Mouse (Mus musculus) stomach, embryonic 15.5 days (tissue): ENCODE measurements at regions not wholly inside any gene's neighbourhood (a gene's known extent, or its start where the extent isn't known, plus 50 kb on each side); places are given as distances from the start of the nearest gene placed in this dataset.

Experiments used
- ATAC-seq: fragments of 200-750 bp; cut with Nextera tagmentation; 2 replicates; pipeline ENCODE4 v1.8.0; 2017; ENCODE audit warnings: low read depth, moderate number of reproducible peaks, moderate TSS enrichment; ENCODE audit not compliant: insufficient read depth, low FRiP score
- H3K27ac ChIP-seq: fragments of 300-500 bp; sonication (generic); 2 replicates; pipeline ENCODE4 v1.5.1; 2015; ENCODE audit warnings: mild to moderate bottlenecking, inconsistent platforms
- H3K27me3 ChIP-seq: fragments of 300-500 bp; sonication (generic); replicated peaks from 2 replicates; pipeline ENCODE4 v1.6.1; 2015; ENCODE audit warnings: inconsistent platforms
- H3K36me3 ChIP-seq: fragments of 300-500 bp; sonication (generic); 2 replicates; pipeline ENCODE4 v1.6.1; 2015; ENCODE audit warnings: inconsistent platforms
- H3K4me1 ChIP-seq: fragments of 300-500 bp; sonication (generic); 2 replicates; pipeline ENCODE4 v1.6.1; 2015; ENCODE audit warnings: inconsistent platforms
- H3K4me2 ChIP-seq: fragments of 300-500 bp; sonication (generic); 2 replicates; pipeline ENCODE4 v1.6.1; 2015; ENCODE audit warnings: mild to moderate bottlenecking, inconsistent platforms
- H3K4me3 ChIP-seq: fragments of 300-500 bp; sonication (generic); replicated peaks from 2 replicates; pipeline ENCODE4 v1.5.1; 2015; ENCODE audit warnings: inconsistent platforms
- H3K9ac ChIP-seq: fragments of 300-500 bp; sonication (generic); 2 replicates; pipeline ENCODE4 v1.6.1; 2015; ENCODE audit warnings: inconsistent platforms
- H3K9me3 ChIP-seq: fragments of 300-500 bp; sonication (generic); 2 replicates; pipeline ENCODE4 v1.6.1; 2016; ENCODE audit warnings: inconsistent platforms
- WGBS: fragments of 180-500 bp; shearing (Covaris S2); methylation state at CpG from one replicate; pipeline ENCODE4 v1.1.7; 2015; 5-methylcytosine and 5-hydroxymethylcytosine counted together

DNA sequence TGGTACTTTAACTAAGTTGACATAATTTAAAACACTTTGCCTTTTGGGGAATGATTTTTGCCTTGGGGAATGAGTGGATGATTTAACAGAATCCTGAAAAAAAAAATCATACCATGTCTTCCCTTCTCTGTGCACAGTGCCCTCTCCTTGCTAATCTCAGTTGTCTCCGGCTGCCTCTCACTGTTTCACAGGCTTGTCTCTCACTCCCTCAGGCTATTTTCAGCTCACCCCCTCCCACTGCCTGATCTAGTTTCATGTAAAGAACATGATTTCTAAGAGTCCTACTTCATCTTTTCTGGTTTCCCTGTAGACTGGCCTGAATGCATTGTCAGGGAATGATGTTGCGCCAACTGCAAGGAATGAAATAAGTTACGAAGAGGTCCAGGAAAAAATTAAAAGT lies 231.2 kb downstream of the Brinp2 start:
- no peak for ATAC-seq
- Histone ChIP-seq H3K27me3 (no peaks in the 10 kb centered on the region), H3K9me3 (no peaks in the 10 kb centered on the region), H3K4me1 (no peaks in the 10 kb centered on the region), H3K9ac (no peak overlapping the region), H3K36me3 (no peaks in the 10 kb centered on the region), H3K4me3 (no peak overlapping the region), H3K27ac (no peak overlapping the region), H3K4me2 (no peak overlapping the region)
- 84% methylated on average over 3 of the region's 3 CpGs for WGBS

DNA sequence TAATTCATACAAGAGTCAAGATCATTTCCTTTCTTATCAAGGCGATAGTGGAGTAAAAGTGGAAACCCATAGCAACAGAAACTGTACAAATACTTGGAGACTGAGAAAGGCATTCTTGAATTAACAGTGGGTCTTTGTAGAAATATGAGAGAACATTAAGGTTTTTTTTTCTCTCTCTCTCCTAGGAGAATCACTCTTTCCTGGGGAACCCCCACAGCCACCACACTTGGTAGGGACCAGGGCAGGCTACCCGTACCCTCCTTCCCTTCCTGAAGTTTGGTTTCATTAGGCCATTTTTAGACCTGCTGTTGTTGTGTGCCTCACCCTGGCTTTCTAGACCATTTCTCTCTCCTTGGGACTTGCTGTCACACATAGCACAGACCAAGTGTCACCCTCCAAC lies 229.9 kb downstream of the Brinp2 start:
- Histone ChIP-seq H3K4me1 (no peaks in the 10 kb centered on the region), H3K9me3 (no peaks in the 10 kb centered on the region), H3K9ac (no peak overlapping the region), H3K27ac (no peak overlapping the region), H3K36me3 (no peaks in the 10 kb centered on the region), H3K4me3 (no peak overlapping the region), H3K4me2 (no peak overlapping the region), H3K27me3 (no peaks in the 10 kb centered on the region)
- no peak for ATAC-seq
- 68% methylated on average over 2 of the region's 2 CpGs for WGBS

DNA sequence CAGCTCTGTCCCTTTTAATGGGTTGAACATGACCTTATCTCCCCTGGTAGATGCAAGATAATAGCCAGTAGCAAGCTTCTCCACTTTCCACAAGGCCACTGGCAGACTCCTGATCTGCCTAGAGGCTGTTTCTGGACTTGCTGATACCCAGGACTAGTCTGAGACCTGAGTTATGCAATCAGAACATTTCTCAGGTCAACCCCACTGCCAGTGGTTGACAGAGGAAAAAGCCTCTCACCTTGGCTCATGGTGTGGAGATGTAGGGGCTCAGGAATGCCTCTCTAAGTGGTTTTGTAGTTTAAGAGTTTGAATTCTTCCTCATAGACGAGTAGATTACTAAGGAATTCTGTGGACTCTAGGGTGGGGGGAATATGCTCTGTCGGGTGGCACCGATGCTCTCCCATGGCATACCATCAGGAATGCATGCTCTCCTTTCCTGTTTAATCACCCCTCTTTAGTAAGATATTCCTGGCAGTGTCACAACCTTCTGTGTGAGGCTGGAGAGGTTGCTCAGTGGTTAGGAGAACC lies 226.8 kb downstream of the Brinp2 start:
- no peak overlapping the region for H3K4me2 ChIP-seq
- no peak overlapping the region for H3K4me3 ChIP-seq
- WGBS, result 79% methylated on average over 3 of the region's 3 CpGs
- no peaks in the 10 kb centered on the region for H3K27me3 ChIP-seq
- ATAC-seq, result no peak
- H3K9me3 ChIP-seq, result no peaks in the 10 kb centered on the region
- no peak overlapping the region for H3K27ac ChIP-seq
- H3K4me1 ChIP-seq, result no peaks in the 10 kb centered on the region
- no peak overlapping the region for H3K9ac ChIP-seq
- H3K36me3 ChIP-seq, result no peaks in the 10 kb centered on the region

DNA sequence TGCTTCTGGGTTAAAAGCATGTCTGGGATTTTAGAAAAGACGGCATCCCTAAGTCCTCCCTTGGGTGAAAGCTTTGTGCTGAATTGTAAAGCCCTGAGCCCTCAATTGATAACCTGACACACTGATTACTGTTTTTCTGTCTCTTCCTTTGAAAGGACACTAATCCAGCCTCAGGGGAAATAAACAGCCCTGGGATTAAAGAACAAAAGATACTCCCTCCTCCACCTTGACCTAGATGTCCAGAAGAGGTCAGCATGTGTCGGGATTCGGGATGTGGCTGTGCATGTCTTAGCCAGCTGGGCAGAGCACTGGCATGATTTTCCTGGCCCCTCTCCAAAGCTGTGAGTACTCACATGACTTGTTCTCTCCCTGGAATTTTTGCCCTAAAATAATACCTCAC lies 208.6 kb downstream of the Brinp2 start:
- Histone ChIP-seq H3K27me3 (no peaks in the 10 kb centered on the region), H3K9ac (no peak overlapping the region), H3K27ac (no peak overlapping the region), H3K36me3 (no peaks in the 10 kb centered on the region), H3K4me2 (no peak overlapping the region), H3K4me3 (no peak overlapping the region), H3K9me3 (no peaks in the 10 kb centered on the region), H3K4me1 (no peaks in the 10 kb centered on the region)
- no peak for ATAC-seq
- 28% methylated on average over 3 of the region's 3 CpGs for WGBS

DNA sequence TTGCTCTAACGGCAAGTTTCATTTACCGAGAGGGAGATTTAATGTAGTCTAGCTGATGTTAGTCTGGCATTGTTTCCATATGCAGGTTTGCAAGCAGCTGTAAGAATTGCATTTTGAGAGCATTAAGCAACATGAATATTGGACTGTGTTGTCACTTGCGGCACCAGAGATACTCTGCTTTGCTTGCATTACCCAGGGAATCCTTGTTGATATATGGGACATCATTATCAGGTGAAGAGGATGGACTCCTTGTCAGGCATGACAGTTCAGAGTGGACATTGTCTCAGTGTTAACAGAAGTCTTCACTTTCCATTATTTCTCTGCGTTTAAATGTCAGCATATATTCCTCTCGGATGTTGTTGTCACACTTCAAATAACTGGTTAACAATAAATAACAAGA lies 208.1 kb downstream of the Brinp2 start:
- 77% methylated on average over 5 of the region's 5 CpGs for WGBS
- H3K36me3 ChIP-seq, result no peaks in the 10 kb centered on the region
- H3K4me1 ChIP-seq, result no peaks in the 10 kb centered on the region
- no peak overlapping the region for H3K27ac ChIP-seq
- H3K27me3 ChIP-seq, result no peaks in the 10 kb centered on the region
- no peak overlapping the region for H3K4me3 ChIP-seq
- no peak overlapping the region for H3K9ac ChIP-seq
- no peak for ATAC-seq
- H3K4me2 ChIP-seq, result no peak overlapping the region
- no peaks in the 10 kb centered on the region for H3K9me3 ChIP-seq

DNA sequence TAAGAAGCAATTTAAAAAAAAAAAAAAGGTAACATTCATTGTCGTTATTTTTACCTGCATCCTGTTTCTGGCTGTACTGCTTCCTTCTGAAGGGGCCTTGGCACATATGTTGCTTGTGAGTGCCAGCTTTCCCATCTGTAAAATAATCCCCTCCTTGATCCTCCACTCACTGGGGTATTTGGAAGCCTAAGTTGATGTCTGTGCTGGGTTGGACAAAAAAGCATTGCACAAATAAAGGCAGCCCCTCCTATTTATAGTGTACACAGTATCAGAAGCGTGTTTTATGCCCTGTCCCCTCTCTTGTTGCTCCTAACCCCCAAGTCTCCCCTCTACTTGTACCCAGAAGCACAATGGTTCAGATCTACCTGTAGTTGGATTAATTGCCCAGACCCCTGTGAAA lies 195.0 kb downstream of the Brinp2 start:
- no peak for ATAC-seq
- H3K9me3 ChIP-seq, result no peaks in the 10 kb centered on the region
- no peak overlapping the region for H3K27ac ChIP-seq
- H3K4me1 ChIP-seq, result no peaks in the 10 kb centered on the region
- 62% methylated on average over 2 of the region's 2 CpGs for WGBS
- no peak overlapping the region for H3K4me3 ChIP-seq
- no peak overlapping the region for H3K9ac ChIP-seq
- no peaks in the 10 kb centered on the region for H3K27me3 ChIP-seq
- H3K4me2 ChIP-seq, result no peak overlapping the region
- no peaks in the 10 kb centered on the region for H3K36me3 ChIP-seq

DNA sequence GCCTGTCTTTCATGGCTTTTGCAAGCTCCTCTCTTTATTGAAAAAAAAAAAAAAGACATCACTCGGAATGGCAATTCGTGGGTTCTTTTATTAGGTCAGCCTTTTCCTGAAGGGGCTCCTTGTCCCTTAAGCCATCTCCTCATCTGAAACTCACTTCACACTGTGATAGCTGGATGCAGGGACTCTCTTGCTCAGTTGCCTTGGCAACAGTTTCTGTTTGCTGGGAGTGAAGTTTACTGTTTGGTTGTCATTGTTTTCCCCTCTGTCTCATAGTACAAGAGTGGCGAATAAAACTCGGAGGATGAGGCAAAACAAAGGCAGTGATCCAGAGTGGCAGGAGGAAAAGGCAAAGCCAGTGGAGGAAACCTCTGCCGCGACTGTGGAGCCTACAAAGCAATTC lies 194.6 kb downstream of the Brinp2 start:
- Histone ChIP-seq H3K9ac (no peak overlapping the region), H3K9me3 (no peaks in the 10 kb centered on the region), H3K36me3 (no peaks in the 10 kb centered on the region), H3K4me1 (no peaks in the 10 kb centered on the region), H3K4me2 (no peak overlapping the region), H3K27ac (no peak overlapping the region), H3K4me3 (no peak overlapping the region), H3K27me3 (no peaks in the 10 kb centered on the region)
- ATAC-seq, result no peak
- 70% methylated on average over 6 of the region's 6 CpGs for WGBS

DNA sequence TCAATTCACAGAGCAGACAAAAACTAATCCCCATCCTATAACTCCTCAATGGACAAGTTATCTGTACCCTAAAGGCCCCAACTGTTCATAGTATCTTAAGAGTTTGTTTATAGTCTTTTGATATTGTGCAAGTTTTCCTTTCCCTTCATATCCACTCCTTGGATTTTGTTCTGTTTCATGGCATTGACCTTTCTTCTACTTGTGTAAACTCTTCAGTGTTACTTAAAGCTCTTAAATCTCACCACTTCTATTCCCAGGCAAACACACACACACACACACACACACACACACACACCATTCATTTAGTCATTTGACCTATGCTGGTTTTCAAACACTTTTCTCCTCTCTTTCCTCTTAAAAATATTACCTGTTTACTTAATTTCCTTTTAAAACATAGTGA lies 192.7 kb downstream of the Brinp2 start:
- ATAC-seq, result no peak
- Histone ChIP-seq H3K4me3 (no peak overlapping the region), H3K9ac (no peak overlapping the region), H3K4me1 (no peaks in the 10 kb centered on the region), H3K9me3 (no peaks in the 10 kb centered on the region), H3K36me3 (no peaks in the 10 kb centered on the region), H3K4me2 (no peak overlapping the region), H3K27me3 (no peaks in the 10 kb centered on the region), H3K27ac (no peak overlapping the region)

DNA sequence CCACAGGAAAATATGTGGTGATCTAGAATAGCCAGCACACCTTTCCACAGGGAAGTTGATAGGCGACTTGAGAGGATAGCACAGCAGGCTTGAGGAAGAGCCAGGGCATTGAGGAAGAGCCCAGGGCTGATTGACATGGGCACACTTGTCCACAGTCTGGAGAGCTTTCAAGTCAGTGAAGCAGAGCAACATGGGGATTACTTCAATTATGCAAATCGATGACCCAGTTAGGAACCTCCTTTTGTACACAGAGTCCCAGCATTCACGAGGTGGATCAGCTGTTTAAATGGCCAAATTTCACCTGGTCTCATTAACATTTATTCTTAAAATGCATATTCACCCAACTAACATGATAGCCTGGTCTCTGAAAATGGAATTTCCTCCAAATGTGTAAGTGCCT lies 186.1 kb downstream of the Brinp2 start:
- Histone ChIP-seq H3K4me1 (no peaks in the 10 kb centered on the region), H3K4me2 (no peak overlapping the region), H3K9me3 (no peaks in the 10 kb centered on the region), H3K27ac (no peak overlapping the region), H3K4me3 (no peak overlapping the region), H3K9ac (no peak overlapping the region), H3K27me3 (no peaks in the 10 kb centered on the region), H3K36me3 (no peaks in the 10 kb centered on the region)
- no peak for ATAC-seq
- WGBS, result 65% methylated on average over 3 of the region's 3 CpGs

DNA sequence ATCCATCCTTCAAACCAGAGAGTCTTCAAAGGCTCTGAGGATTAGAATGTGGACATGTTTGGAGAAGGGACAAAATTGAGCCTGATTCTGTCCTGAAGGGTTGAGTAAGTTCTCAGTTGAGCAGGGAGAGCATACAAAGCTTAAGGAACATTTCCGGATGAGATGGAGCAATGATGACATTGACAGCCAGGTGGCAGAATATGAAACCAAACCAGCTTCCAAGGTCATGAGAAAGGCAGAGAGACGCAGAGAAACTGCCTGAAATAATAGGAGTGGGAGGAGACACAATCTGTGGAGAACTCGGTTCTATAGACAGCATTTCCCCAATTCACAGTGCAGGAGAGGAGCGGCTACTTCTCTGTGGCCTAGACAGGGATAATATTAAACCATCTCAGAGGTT lies 176.0 kb downstream of the Brinp2 start:
- WGBS, result 59% methylated on average over 4 of the region's 4 CpGs

DNA sequence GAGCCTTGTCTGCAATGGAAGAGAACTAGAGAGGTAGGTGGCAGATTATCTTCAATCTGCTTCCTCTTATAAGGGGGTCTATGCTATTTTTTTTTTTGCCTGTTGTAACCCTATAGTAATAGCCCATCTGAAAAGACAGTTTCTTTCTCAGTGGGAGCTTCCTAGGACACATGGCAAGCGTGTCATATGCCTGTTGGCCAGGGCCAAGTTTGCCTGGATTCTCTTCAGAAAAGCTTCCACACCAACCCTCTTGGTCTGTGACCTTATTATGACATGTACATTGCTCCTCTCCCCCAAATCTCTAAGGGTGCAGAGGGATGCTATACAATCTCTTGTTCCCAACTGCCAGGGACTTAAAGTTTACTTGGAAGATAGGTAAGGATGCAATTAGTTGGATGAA lies 174.8 kb downstream of the Brinp2 start:
- Histone ChIP-seq H3K4me2 (no peak overlapping the region), H3K36me3 (no peaks in the 10 kb centered on the region), H3K9me3 (no peaks in the 10 kb centered on the region), H3K27ac (no peak overlapping the region), H3K4me1 (no peaks in the 10 kb centered on the region), H3K9ac (no peak overlapping the region), H3K27me3 (no peaks in the 10 kb centered on the region), H3K4me3 (no peak overlapping the region)
- WGBS, result 69% methylated on average over 1 of the region's 1 CpGs
- no peak for ATAC-seq

More for the DNA sequence above, 176.0 kb downstream of the Brinp2 start:
- Histone ChIP-seq H3K4me3 (no peak overlapping the region), H3K27ac (no peak overlapping the region), H3K27me3 (no peaks in the 10 kb centered on the region), H3K4me2 (no peak overlapping the region), H3K36me3 (no peaks in the 10 kb centered on the region), H3K4me1 (no peaks in the 10 kb centered on the region), H3K9ac (no peak overlapping the region), H3K9me3 (no peaks in the 10 kb centered on the region)
- ATAC-seq, result no peak

DNA sequence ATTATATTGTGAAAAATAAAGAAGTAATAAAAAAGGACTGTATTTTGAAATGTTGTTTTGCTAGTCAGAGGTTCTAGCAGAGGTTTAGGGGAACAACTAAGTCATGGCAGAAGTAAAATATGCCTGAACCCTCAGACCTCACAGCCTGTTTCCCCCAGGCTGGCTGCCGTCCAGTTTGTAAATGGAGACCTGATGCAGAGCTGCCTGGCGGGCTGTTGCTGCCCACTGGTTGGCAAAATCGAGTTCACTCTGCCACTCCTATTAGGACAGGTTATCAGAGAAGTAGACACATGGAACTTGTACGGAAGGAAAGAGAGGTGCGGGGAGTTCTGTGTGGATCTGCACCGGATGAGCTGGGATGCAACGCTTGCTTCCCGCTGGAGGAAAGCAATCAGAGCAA lies 168.5 kb downstream of the Brinp2 start:
- no peak overlapping the region for H3K4me3 ChIP-seq
- H3K27me3 ChIP-seq, result no peaks in the 10 kb centered on the region
- H3K9me3 ChIP-seq, result no peaks in the 10 kb centered on the region
- no peak overlapping the region for H3K27ac ChIP-seq
- H3K4me1 ChIP-seq, result no peaks in the 10 kb centered on the region
- H3K9ac ChIP-seq, result no peak overlapping the region
- ATAC-seq, result no peak
- H3K36me3 ChIP-seq, result no peaks in the 10 kb centered on the region
- no peak overlapping the region for H3K4me2 ChIP-seq
- WGBS, result 72% methylated on average over 8 of the region's 8 CpGs

DNA sequence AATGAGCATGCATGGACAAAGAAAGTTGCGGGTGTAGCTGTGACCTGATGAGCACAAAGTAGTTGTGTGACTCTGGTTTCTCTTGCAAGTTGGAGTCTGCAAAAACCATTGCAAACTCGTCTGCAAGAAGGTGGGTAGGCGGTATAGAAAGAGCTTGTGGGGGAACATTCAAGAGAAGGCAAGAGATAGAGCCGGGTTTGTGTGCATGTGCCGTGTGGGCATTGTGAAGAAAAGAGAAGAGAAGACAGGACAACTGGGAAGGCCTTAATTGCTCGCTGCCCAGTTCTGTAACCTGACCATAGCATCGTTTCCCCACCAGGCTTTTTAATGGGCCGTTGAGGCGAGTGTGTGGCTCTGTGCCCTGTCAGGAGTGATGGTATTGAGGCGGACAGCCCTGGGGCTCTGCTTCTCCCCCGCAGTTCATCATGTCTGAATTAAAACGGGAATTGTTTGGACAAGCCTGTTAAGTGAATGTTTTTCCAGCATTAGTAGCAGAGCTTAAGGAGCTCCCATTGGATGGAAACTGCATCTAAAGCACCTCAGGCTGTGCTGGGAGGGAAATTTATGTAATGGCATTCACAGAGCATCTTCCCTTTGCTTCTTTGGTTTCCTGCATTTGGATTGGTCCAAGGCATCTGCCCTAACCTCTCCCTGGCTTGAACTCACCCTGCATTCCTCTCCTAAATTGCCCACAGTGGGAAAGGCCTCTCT lies 163.1 kb downstream of the Brinp2 start:
- H3K27ac ChIP-seq, result no peak overlapping the region
- ATAC-seq, result no peak
- WGBS, result 51% methylated on average over 12 of the region's 12 CpGs

More for the DNA sequence above, 163.1 kb downstream of the Brinp2 start:
- Histone ChIP-seq H3K27me3 (no peaks in the 10 kb centered on the region), H3K9me3 (no peaks in the 10 kb centered on the region), H3K4me2 (no peak overlapping the region), H3K4me3 (no peak overlapping the region), H3K36me3 (no peaks in the 10 kb centered on the region), H3K9ac (no peak overlapping the region), H3K4me1 (no peaks in the 10 kb centered on the region)
